Mouse (Mus musculus) heart, postnatal 25 days (tissue): Measurements from ENCODE around the gene Ahcy. TPM values are rescaled to one million over a fixed set of nuclear protein-coding genes. Genes with fewer than 3 reads are reported as not detected.
"Not testable (repeated sequence)": the region's sequence is repeated elsewhere in the genome, so short reads cannot be mapped to it uniquely, and the experiment has no call there.

Source experiments
- DNase-seq: peaks from one replicate; pipeline ENCODE4 v3.0.0; 2022; ENCODE audit warnings: low spot score
- intact Hi-C: fragments of 180-260 bp; cut with DNase I; formaldehyde crosslinking; loops from one replicate; pipeline ENCODE4 v1.15.1; 2025
- total RNA-seq, 2 experiments: library from RNA; stranded (reverse); gene quantifications; 2 replicates each; pipeline ENCODE4 v1.2.3; 2021

The Ahcy gene
- total RNA-seq = 10 to 100 TPM; 10.9 to 11.3 TPM

DNA sequence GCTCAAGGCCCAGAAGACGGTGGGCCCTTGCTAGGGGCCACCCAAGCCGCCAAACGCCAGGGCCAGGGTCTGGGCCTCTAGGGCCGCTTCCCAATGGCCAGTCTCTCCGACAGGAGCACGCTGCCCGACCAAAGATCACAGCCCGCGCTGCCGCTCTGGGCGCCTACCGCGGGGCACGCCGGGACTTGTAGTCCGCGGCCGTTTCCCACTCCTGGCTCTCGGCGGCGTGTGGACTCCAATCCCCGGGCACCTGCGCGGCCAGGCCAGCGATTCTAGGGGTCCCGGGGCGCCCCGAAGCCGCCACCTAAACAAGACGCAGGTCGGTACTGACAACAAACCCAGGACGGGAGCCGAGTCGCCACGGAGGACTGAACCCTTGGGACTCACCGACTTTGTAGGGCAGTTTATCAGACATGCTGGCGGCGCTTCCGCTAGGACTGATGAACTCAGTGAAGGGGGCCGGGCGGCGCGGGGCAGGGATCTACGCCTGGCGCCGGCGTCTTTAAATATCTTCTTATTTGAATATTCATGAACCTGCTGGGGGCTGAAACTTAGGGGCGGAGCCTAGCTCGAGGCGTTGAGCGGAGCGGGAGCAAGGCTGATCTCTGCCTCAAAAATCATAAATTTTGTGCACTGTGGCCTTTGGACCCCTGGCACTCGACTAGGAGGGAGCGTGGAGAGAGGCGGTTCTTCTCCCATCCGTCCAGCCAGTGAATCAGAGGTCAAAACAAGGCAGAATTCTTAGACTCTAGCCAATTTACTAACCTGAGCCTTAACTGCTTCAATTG, at the start of gene Ahcy:
TSS of gene Ahcy (minus strand) at position 520 of the 788 bp plus-strand sequence.
- DNase-seq = peak; percentile 79
- intact Hi-C loops = loop anchor here (5.0 kb wide), 1 partner anchor 58 kb away; the partner anchor contains the start of gene Itch

DNA sequence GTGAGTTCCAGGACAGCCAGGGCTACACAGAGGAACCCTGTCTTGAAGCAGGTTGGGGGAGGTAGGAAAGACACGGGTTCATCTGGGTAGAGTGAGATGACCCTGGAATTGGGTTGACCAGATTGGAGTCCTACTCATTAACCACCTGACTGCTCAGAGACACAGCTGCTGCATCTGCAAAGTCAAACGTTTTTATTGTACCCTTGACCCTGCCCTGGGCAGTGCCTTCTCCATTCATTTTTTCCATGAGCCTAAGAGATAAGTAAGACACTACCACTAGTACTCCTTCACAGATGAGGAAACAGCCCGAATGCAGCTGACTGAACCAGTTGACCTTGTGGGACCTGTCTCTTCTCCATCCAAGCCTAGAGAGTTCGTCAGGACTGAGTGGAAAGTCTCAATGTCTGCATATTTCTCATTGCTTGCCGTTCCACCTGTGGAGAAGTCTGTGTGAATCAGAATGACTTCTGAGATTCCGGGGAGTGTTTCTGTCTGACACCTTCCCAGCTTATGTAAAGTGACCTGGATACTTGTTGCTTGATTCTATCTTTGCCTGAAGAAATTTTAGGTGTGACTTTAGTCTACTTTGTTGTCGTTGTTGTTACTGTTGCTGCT, 41.0 kb upstream of the Ahcy start:
- DNase-seq = no peak
- intact Hi-C loops = no loop called here

GRCm38 (mm10) chr2:155107276-155107675, 33.0 kb upstream of the Ahcy start:
- intact Hi-C loops, DNase-seq: not testable (repeated sequence)

- no peak for DNase-seq
- intact Hi-C loops = no loop called here
Measured at GRCm38 (mm10) chr2:155103607-155104006, 29.3 kb upstream of the Ahcy start.

- DNase-seq = no peak
- intact Hi-C loops = no loop called here
Measured at GRCm38 (mm10) chr2:155101761-155102181, 27.5 kb upstream of the Ahcy start.

DNA sequence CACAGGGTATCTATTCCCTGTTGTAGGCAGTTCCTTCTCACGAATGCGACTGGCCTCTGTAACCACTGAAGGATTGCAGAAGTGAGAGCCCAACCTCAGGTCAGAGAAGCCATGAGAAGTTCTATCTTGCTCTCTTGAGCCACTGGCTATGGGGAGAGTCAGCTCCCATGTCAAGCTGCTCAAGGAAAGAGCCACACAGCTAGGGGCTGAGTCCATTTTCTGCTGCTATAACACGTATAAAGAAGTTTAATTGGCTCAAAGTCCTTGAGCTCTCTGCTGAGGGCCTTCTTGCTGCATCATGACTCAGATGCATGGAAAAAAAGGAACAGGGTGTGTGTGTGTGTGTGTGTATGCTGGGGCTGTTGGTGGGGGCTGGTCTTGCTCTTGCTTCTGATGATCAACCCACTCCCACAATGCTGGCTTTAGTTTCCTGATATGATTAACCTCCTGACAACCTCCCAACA, 26.5 kb upstream of the Ahcy start:
- DNase-seq = no peak
- intact Hi-C loops = no loop called here

DNA sequence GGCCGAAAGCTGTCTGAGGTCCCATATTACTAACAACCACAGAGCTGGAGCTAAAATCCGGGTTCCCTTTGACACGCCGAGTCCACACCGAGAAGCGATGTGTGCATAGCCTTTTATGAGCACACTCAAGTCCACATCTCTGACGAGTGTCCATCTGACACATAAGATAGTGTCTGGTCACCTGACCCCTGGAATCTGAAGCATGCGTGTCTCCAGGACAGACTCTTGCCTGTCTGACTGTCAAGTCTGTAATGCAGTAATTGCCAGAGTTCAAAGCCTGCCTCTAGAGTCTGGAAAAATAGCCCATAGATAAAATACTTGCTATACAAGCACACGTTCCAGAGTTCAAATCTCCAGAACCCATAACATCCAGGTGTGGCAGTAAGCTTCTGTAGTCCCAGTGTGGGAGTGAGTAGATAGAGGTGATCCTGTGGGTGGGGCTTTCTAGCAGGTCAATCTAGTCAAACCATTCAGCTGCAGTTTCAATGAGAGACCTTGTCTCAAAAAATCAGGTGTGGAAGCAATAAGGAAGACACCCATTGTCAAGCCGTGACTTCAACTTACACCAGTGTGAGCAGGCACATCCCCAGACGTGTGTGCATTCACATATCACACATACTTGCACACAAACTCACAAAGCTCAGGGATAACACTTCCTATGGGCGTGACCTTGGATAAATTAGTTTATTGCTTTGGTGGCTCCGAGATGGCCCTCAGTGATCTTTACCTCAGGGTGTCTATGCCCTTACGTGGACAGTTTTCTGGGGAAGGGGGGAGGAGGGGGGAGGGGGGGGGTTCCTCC, 25.9 kb upstream of the Ahcy start:
- no peak for DNase-seq
- intact Hi-C loops = no loop called here

GRCm38 (mm10) chr2:155099421-155099820, 25.1 kb upstream of the Ahcy start:
- intact Hi-C loops = no loop called here
- DNase-seq = no peak

- no peak for DNase-seq
Measured at GRCm38 (mm10) chr2:155098720-155099380, 24.6 kb upstream of the Ahcy start.

DNA sequence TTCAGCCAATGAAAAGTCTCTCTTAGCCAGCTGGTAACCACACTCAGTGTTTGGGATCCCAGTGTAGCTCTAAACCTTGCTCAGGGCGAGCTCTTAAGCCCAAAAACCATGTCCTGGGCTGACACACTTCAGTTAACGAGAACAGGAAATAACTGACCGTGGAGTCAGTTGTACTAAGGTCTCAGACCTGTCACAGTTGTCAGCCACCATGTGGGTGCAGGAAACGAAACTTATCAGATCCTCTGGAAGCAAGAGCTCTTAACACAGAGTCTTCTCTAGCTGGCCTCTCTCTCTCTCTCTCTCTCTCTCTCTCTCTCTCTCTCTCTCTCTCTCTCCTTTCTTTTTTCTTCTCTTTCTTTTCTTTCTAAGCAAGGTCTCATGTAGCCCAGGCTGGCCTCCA, 19.1 kb upstream of the Ahcy start:
- intact Hi-C loops = no loop called here

More at GRCm38 (mm10) chr2:155098720-155099380, 24.6 kb upstream of the Ahcy start:
- intact Hi-C loops = no loop called here

DNA sequence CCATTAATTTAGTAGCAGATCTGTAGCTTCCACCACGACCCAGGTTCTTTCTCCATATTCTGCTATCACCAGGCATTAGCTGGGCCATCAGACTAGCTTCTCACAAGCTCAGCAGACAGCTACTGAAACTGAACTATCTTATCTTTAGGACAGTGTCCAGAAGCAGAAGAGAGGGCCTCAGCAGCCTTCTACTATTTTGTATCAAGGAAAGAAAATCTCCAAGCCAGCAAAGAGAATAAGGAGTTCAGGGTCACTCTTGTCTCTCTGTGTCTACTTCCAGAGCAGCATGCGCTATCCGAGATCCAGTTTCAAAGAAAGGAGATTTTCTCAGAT, 17.4 kb upstream of the Ahcy start:
- intact Hi-C loops = no loop called here
- DNase-seq = no peak

More for the DNA sequence above, 19.1 kb upstream of the Ahcy start:
- DNase-seq = no peak

DNA sequence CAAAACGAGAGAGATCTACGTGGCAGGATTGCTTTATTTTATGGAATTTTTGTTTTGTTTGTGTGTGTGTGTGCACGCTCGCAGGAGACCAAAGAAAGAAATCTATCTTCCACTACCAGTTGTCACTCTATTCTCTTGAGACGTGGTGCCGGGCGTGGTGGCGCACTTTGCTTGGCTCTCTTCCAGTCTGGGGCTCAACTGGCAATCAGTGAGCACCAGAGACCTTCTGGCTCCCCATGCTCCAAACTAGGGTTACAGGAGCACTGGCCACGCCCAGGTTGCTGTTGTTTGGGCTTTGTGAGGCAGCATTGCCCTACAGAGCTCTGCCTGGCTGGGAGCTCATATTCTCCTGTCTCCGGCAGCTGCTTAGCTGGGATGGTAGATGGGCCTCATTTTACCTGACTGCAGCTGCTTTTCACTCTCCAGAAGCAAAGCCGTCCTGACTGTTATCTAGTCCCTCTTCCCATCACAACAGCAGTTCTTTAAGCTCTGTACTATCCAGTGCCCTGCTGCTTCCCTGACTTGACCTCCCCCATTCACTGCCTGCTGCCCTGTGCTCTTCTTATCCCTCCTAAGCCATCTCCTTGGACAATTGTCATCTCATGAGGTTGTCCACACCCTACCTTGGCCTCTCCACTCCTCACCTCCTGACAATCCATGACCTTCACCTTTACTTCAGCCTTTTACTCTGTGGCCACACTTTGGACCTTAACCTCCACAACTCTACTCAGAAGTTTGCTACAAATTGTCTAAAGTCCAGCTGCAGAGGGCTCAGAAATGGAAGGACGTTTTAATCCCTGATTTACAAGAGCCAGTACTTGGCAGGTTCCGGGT, 16.8 kb upstream of the Ahcy start:
- DNase-seq = no peak
- intact Hi-C loops = no loop called here

DNA sequence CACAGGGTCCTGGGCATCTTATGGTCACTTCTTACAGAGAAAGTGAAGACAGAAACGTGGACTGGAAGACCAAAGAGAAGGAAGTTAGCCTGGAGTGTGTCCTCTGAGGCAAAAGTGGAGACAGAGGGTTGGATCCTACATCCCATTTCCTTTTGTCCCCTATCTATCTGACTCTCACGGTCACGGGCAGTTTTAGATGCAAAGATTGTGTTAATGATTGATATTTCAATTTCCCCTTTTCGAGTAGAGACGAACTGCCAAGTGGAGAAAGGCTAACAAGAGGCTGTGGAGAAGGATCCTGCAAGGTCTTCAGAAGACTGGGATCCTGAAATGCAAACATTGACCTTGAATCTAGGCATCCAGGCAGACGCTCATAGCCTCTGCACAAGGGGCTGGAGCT, 14.0 kb upstream of the Ahcy start:
- DNase-seq = no peak
- intact Hi-C loops = no loop called here

DNA sequence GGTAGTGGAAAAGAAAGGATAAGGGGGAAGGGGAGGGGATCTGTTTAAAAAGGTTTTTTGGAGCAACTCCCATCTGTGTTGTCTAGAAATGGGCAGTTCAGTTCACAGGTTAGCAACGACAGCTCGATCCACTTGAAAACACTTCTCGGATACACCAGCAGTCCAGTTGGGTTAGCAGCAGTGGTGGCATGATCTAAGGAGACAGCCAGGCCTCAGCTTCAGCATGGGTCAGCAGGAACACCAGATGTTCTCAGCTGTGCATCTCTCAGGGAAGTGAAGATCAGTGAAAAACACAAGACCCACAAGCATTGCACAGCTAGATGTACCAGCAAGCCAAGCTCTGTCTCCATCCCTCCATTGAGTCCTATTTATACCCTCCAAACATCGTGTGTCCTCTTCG, 12.0 kb upstream of the Ahcy start:
- intact Hi-C loops = no loop called here
- no peak for DNase-seq

DNA sequence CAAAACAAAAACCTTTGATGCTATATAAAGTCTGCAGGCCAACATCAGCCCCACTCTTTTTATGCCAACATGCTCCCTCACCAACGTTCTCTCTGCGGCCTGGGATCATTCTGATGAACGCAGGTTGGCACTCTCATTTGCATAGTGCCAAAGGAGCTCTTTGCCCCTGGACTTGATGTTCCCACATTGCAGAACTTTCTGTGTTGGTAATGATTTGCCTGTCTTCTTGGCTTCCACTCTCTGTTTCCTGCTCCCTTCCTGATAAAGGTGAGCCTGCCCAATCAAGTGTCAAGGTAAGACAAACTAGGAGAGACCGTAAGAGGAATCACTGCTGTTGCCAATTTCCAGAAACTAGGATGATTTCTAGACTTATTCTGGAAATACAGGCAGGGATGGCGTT, 10.2 kb upstream of the Ahcy start:
- intact Hi-C loops = loop anchor here (5.0 kb wide), 2 partner anchors 83 to 113 kb away; no protein-coding TSS in a partner anchor
- no peak for DNase-seq

GRCm38 (mm10) chr2:155082121-155082803, 8.0 kb upstream of the Ahcy start:
- intact Hi-C loops = loop anchor here (5.0 kb wide), 2 partner anchors 85 to 115 kb away; no protein-coding TSS in a partner anchor
- DNase-seq = no peak

GRCm38 (mm10) chr2:155081056-155081455, 6.8 kb upstream of the Ahcy start:
- DNase-seq = no peak
- intact Hi-C loops = loop anchor here (5.0 kb wide), 2 partner anchors 86 to 116 kb away; no protein-coding TSS in a partner anchor

- intact Hi-C loops = loop anchor here (5.0 kb wide), 2 partner anchors 87 to 117 kb away; no protein-coding TSS in a partner anchor
- DNase-seq = no peak
Measured at GRCm38 (mm10) chr2:155080179-155080530, 5.9 kb upstream of the Ahcy start.
